Mouse (Mus musculus) urinary bladder, postnatal 10 days (tissue): Measurements from ENCODE around the gene Ppfibp2.

Experiments used
- DNase-seq: peaks from one replicate; pipeline ENCODE4 v3.0.0; 2022; ENCODE audit warnings: low spot score

Ppfibp2 gene

GRCm38 (mm10) chr7:107702461-107703380 is 107.7 kb downstream of the Ppfibp2 start:
- no peak for DNase-seq

GRCm38 (mm10) chr7:107705941-107706340 is 110.9 kb downstream of the Ppfibp2 start:
- no peak for DNase-seq

GRCm38 (mm10) chr7:107707650-107708049 is 112.6 kb downstream of the Ppfibp2 start:
- no peak for DNase-seq

- DNase-seq, result no peak
These were observed 113.6 kb downstream of the Ppfibp2 start for GRCm38 (mm10) chr7:107708491-107709112.

GRCm38 (mm10) chr7:107712743-107713142 is 117.7 kb downstream of the Ppfibp2 start:
- no peak for DNase-seq

- DNase-seq, result no peak
These were observed 119.1 kb downstream of the Ppfibp2 start for GRCm38 (mm10) chr7:107714067-107714466.

GRCm38 (mm10) chr7:107720771-107721170 is 125.8 kb downstream of the Ppfibp2 start:
- no peak for DNase-seq

- DNase-seq, result no peak
These were observed 127.5 kb downstream of the Ppfibp2 start for GRCm38 (mm10) chr7:107722536-107722935.

- DNase-seq, result no peak
These were observed 132.5 kb downstream of the Ppfibp2 start for GRCm38 (mm10) chr7:107727538-107727937.

- DNase-seq, result no peak
These were observed 135.6 kb downstream of the Ppfibp2 start for GRCm38 (mm10) chr7:107730587-107730986.

GRCm38 (mm10) chr7:107733162-107733561 is 138.2 kb downstream of the Ppfibp2 start:
- DNase-seq, result no peak

- no peak for DNase-seq
These were observed 143.7 kb downstream of the Ppfibp2 start for GRCm38 (mm10) chr7:107738726-107739125.

GRCm38 (mm10) chr7:107742963-107743465 is 148.0 kb downstream of the Ppfibp2 start:
- no peak for DNase-seq

GRCm38 (mm10) chr7:107744454-107744853 is 149.4 kb downstream of the Ppfibp2 start:
- no peak for DNase-seq

- no peak for DNase-seq
These were observed 150.1 kb downstream of the Ppfibp2 start for GRCm38 (mm10) chr7:107745111-107745510.

GRCm38 (mm10) chr7:107746036-107746435 is 151.0 kb downstream of the Ppfibp2 start:
- DNase-seq, result no peak

- DNase-seq, result no peak
These were observed 152.5 kb downstream of the Ppfibp2 start for GRCm38 (mm10) chr7:107747476-107747875.

- no peak for DNase-seq
These were observed 152.9 kb downstream of the Ppfibp2 start for GRCm38 (mm10) chr7:107747954-107748353.

GRCm38 (mm10) chr7:107749270-107749669 is 154.3 kb downstream of the Ppfibp2 start:
- DNase-seq, result no peak

GRCm38 (mm10) chr7:107749721-107750120 is 154.7 kb downstream of the Ppfibp2 start:
- DNase-seq, result no peak

GRCm38 (mm10) chr7:107752031-107752520 is 157.1 kb downstream of the Ppfibp2 start:
- DNase-seq, result no peak

GRCm38 (mm10) chr7:107755905-107756304 is 160.9 kb downstream of the Ppfibp2 start:
- no peak for DNase-seq

GRCm38 (mm10) chr7:107756748-107757147 is 161.7 kb downstream of the Ppfibp2 start:
- DNase-seq, result no peak
